Mouse (Mus musculus) activated CD4-positive, CD25-positive, alpha-beta regulatory T cell, adult 4 months (primary cell): ENCODE results near the gene Card14. TPM values are rescaled to one million over a fixed set of nuclear protein-coding genes. Genes with fewer than 3 reads are reported as not detected.
A peak's percentile ranks its signal among the peaks of the same experiment; 100 is the strongest.
"Not testable (repeated sequence)": the region's sequence is repeated elsewhere in the genome, so short reads cannot be mapped to it uniquely, and the experiment has no call there.

Source experiments
- ATAC-seq: one replicate; pipeline ENCODE4 v1.8.0; 2017
- polyA plus RNA-seq, 2 experiments: library from polyadenylated mRNA; unstranded; fragments of 100-300 nt; shearing (Covaris generic); gene quantifications; one replicate each; pipeline ENCODE4 v1.2.1; 2017

Card14 gene
- polyA plus RNA-seq, result under 1 TPM in 1 of 2 experiments, not detected in 1; 0.25 TPM

GRCm38 (mm10) chr11:119307658-119307867 is at the start of gene Card14:
Gene Card14, plus strand, starts transcription at chr11:119307768.
- ATAC-seq, result no peak

- ATAC-seq, result no peak
These were observed 49.4 kb upstream of the Card14 start for GRCm38 (mm10) chr11:119258216-119258571.

GRCm38 (mm10) chr11:119258572-119259322 is 48.8 kb upstream of the Card14 start:
- no peak for ATAC-seq

- no peak for ATAC-seq
These were observed 47.6 kb upstream of the Card14 start for GRCm38 (mm10) chr11:119259977-119260376.

GRCm38 (mm10) chr11:119264413-119264812 is 43.2 kb upstream of the Card14 start:
- no peak for ATAC-seq

- no peak for ATAC-seq
These were observed 41.8 kb upstream of the Card14 start for GRCm38 (mm10) chr11:119265811-119266210.

GRCm38 (mm10) chr11:119267241-119267674 is 40.3 kb upstream of the Card14 start:
- ATAC-seq, result peak; percentile 48

- ATAC-seq, result peak; percentile 88
These were observed 39.6 kb upstream of the Card14 start, which contains the start of gene Gaa for GRCm38 (mm10) chr11:119267768-119268556. Gene Gaa, plus strand, starts transcription at chr11:119267887.

- ATAC-seq, result no peak
These were observed 38.9 kb upstream of the Card14 start for GRCm38 (mm10) chr11:119268557-119269195.

GRCm38 (mm10) chr11:119272492-119272891 is 35.1 kb upstream of the Card14 start:
- ATAC-seq, result not testable (repeated sequence)

- no peak for ATAC-seq
These were observed 34.2 kb upstream of the Card14 start for GRCm38 (mm10) chr11:119273186-119273930.

- no peak for ATAC-seq
These were observed 26.5 kb upstream of the Card14 start for GRCm38 (mm10) chr11:119281030-119281429.

GRCm38 (mm10) chr11:119285791-119286527 is 21.6 kb upstream of the Card14 start:
- ATAC-seq, result no peak

GRCm38 (mm10) chr11:119287207-119287992 is 20.2 kb upstream of the Card14 start:
- ATAC-seq, result no peak

- ATAC-seq, result not testable (repeated sequence)
These were observed 14.7 kb upstream of the Card14 start for GRCm38 (mm10) chr11:119292861-119293260.

GRCm38 (mm10) chr11:119297996-119298395 is 9.6 kb upstream of the Card14 start:
- no peak for ATAC-seq

GRCm38 (mm10) chr11:119298917-119299316 is 8.7 kb upstream of the Card14 start:
- no peak for ATAC-seq

- peak; percentile 95 for ATAC-seq
These were observed 8.0 kb upstream of the Card14 start, which contains the start of gene Eif4a3 for GRCm38 (mm10) chr11:119299391-119300245. Gene Eif4a3, minus strand, starts transcription at chr11:119300089.

- ATAC-seq, result peak; percentile 55
These were observed 7.2 kb upstream of the Card14 start for GRCm38 (mm10) chr11:119300246-119300935.
